Mouse (Mus musculus): ENCODE results near the gene Chsy1.

DNA sequence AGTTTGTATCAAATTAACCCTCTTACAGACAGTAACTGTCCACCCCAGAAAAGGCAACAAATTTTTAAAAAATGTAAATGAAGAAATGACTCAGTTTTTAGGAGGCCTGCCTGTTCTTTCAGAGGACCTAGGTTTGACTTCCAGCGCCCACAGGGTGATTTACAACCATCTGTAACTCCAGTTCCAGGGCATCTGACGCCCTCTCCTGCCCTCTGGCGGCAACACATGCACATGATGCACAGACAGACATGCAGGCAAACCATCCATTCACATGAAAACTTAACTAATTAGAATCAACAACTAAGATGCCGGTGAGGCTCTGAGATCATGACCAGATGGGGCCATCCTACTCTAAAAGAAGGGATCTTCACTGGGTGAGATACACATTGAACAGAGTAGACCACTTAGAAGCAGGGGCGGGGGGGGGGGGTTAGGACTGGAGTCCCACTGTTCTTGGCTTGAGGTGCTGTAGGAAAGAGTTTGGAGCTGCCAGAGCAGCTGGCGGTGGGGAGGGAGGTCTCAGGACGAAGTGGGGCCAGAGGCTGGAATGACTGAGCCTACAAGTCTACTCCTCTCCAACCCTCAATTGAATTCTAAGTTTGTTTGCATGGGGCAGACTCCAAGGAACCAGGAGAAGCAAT is 72.9 kb downstream of the Chsy1 start:
- TF ChIP-seq POLR2A (IDR thresholded peaks at IDR 0.05; ENCODE audit: insufficient read length, low read depth) (no peak), MAX (IDR thresholded peaks at IDR 0.05; ENCODE audit: low read depth) (no peak), USF1 (IDR thresholded peaks at IDR 0.05; ENCODE audit: low read depth) (no peak), MYOD1 (IDR thresholded peaks at IDR 0.05; ENCODE audit: control insufficient read depth in 1 of 3, insufficient read length in 2 of 3, low read depth in 2 of 3) (no peak), TCF12 (IDR thresholded peaks at IDR 0.05; ENCODE audit: insufficient read depth, poor library complexity, severe bottlenecking) (no peak)

Measured in myocyte (in vitro differentiated cells).